Mouse (Mus musculus): Measurements from ENCODE around the gene Tbxas1. TPM values are rescaled to one million over a fixed set of nuclear protein-coding genes. Genes with fewer than 3 reads are reported as not detected.

The Tbxas1 gene
- polyA plus RNA-seq, 2 experiments, result 4.5 to 6.3 TPM

GRCm38 (mm10) chr6:38942771-38943170 is 67.6 kb downstream of the Tbxas1 start:
- Histone ChIP-seq H3K4me1 (replicated peaks; ENCODE audit: control insufficient read depth in 2 of 2, insufficient read depth in 2 of 2, low read length in 1 of 2) (peaks cover 4 to 20% of the 10 kb centered on the region in 2 experiments), H3K27me3 (ENCODE audit: control insufficient read depth, insufficient read depth, low read length) (no peaks in the 10 kb centered on the region), H3K36me3 (replicated peaks; ENCODE audit: control insufficient read depth, insufficient read depth, low read depth) (no peaks in the 10 kb centered on the region), H3K4me2 (ENCODE audit: low read depth) (no peak overlapping the region), H3K27ac (no peak overlapping the region), H3K4me3 (ENCODE audit: insufficient read depth in 1 of 2, low read depth in 2 of 2, low read length in 2 of 2) (no peak overlapping the region), H3K9ac (replicated peaks) (no peak overlapping the region), H3K9me3 (ENCODE audit: control insufficient read depth, low read length) (no peaks in the 10 kb centered on the region)
- 87% methylated on average over 3 of the region's 3 CpGs for WGBS (ENCODE audit: insufficient replicate concordance)
- DNase-seq (ENCODE audit: low read depth in 3 of 3, low spot score in 3 of 3) (no peak), ATAC-seq (ENCODE audit: insufficient read depth) (no peak)
- TF ChIP-seq CTCF (IDR thresholded peaks at IDR 0.05; ENCODE audit: low read depth) (no peak), EP300 (IDR thresholded peaks at IDR 0.05; ENCODE audit: low read depth) (no peak)

GRCm38 (mm10) chr6:38944392-38944791 is 69.2 kb downstream of the Tbxas1 start:
- Histone ChIP-seq H3K9ac (replicated peaks) (no peak overlapping the region), H3K9me3 (ENCODE audit: control insufficient read depth, low read length) (no peaks in the 10 kb centered on the region), H3K4me3 (ENCODE audit: insufficient read depth in 1 of 2, low read depth in 2 of 2, low read length in 2 of 2) (no peak overlapping the region), H3K4me1 (replicated peaks; ENCODE audit: control insufficient read depth in 2 of 2, insufficient read depth in 2 of 2, low read length in 1 of 2) (peaks cover 5 to 13% of the 10 kb centered on the region in 2 experiments), H3K36me3 (replicated peaks; ENCODE audit: control insufficient read depth, insufficient read depth, low read depth) (no peaks in the 10 kb centered on the region), H3K27me3 (ENCODE audit: control insufficient read depth, insufficient read depth, low read length) (no peaks in the 10 kb centered on the region), H3K4me2 (ENCODE audit: low read depth) (no peak overlapping the region), H3K27ac (no peak overlapping the region)
- whole genome bisulfite sequencing (ENCODE audit: insufficient replicate concordance), result 86% methylated on average over 8 of the region's 8 CpGs
- no peak for ATAC-seq (ENCODE audit: insufficient read depth)
- DNase-seq (ENCODE audit: low read depth in 3 of 3, low spot score in 3 of 3), result no peak
- TF ChIP-seq CTCF (IDR thresholded peaks at IDR 0.05; ENCODE audit: low read depth) (no peak), EP300 (IDR thresholded peaks at IDR 0.05; ENCODE audit: low read depth) (no peak)

GRCm38 (mm10) chr6:38944826-38945225 is 69.6 kb downstream of the Tbxas1 start:
- Histone ChIP-seq H3K27ac (no peak overlapping the region), H3K36me3 (replicated peaks; ENCODE audit: control insufficient read depth, insufficient read depth, low read depth) (no peaks in the 10 kb centered on the region), H3K4me3 (ENCODE audit: insufficient read depth in 1 of 2, low read depth in 2 of 2, low read length in 2 of 2) (no peak overlapping the region), H3K9me3 (ENCODE audit: control insufficient read depth, low read length) (no peaks in the 10 kb centered on the region), H3K4me2 (ENCODE audit: low read depth) (no peak overlapping the region), H3K9ac (replicated peaks) (no peak overlapping the region), H3K4me1 (replicated peaks; ENCODE audit: control insufficient read depth in 2 of 2, insufficient read depth in 2 of 2, low read length in 1 of 2) (peaks cover 9 to 18% of the 10 kb centered on the region in 2 experiments), H3K27me3 (ENCODE audit: control insufficient read depth, insufficient read depth, low read length) (no peaks in the 10 kb centered on the region)
- ATAC-seq (ENCODE audit: insufficient read depth) (no peak), DNase-seq (ENCODE audit: low read depth in 3 of 3, low spot score in 3 of 3) (no peak)
- WGBS (ENCODE audit: insufficient replicate concordance), result 68% methylated on average over 7 of the region's 7 CpGs
- TF ChIP-seq CTCF (IDR thresholded peaks at IDR 0.05; ENCODE audit: low read depth), result no peak

- TF ChIP-seq CTCF (IDR thresholded peaks at IDR 0.05; ENCODE audit: low read depth) (no peak), EP300 (IDR thresholded peaks at IDR 0.05; ENCODE audit: low read depth) (no peak)
- no peaks in the 10 kb centered on the region for H3K27me3 ChIP-seq (ENCODE audit: control insufficient read depth, insufficient read depth, low read length)
- H3K4me2 ChIP-seq (ENCODE audit: low read depth), result no peak overlapping the region
- 71% methylated on average over 3 of the region's 3 CpGs for WGBS (ENCODE audit: insufficient replicate concordance)
- ATAC-seq (ENCODE audit: insufficient read depth) (no peak), DNase-seq (ENCODE audit: low read depth in 3 of 3, low spot score in 3 of 3) (no peak)
- H3K9me3 ChIP-seq (ENCODE audit: control insufficient read depth, low read length), result no peaks in the 10 kb centered on the region
- no peak overlapping the region for H3K27ac ChIP-seq
- H3K36me3 ChIP-seq (replicated peaks; ENCODE audit: control insufficient read depth, insufficient read depth, low read depth), result no peaks in the 10 kb centered on the region
- no peak overlapping the region for H3K9ac ChIP-seq (replicated peaks)
- H3K4me1 ChIP-seq (replicated peaks; ENCODE audit: control insufficient read depth in 2 of 2, insufficient read depth in 2 of 2, low read length in 1 of 2), result peaks cover 16 to 22% of the 10 kb centered on the region in 2 experiments
- H3K4me3 ChIP-seq (ENCODE audit: insufficient read depth in 1 of 2, low read depth in 2 of 2, low read length in 2 of 2), result no peak overlapping the region
These were observed 70.5 kb downstream of the Tbxas1 start for GRCm38 (mm10) chr6:38945681-38946080.

- Histone ChIP-seq H3K27ac (no peak overlapping the region), H3K9ac (replicated peaks) (no peak overlapping the region), H3K4me1 (replicated peaks; ENCODE audit: control insufficient read depth in 2 of 2, insufficient read depth in 2 of 2, low read length in 1 of 2) (peaks cover 16 to 28% of the 10 kb centered on the region in 2 experiments), H3K36me3 (replicated peaks; ENCODE audit: control insufficient read depth, insufficient read depth, low read depth) (no peaks in the 10 kb centered on the region), H3K4me3 (ENCODE audit: insufficient read depth in 1 of 2, low read depth in 2 of 2, low read length in 2 of 2) (no peak overlapping the region), H3K9me3 (ENCODE audit: control insufficient read depth, low read length) (no peaks in the 10 kb centered on the region), H3K4me2 (ENCODE audit: low read depth) (no peak overlapping the region), H3K27me3 (ENCODE audit: control insufficient read depth, insufficient read depth, low read length) (no peaks in the 10 kb centered on the region)
- no peak for TF ChIP-seq CTCF (IDR thresholded peaks at IDR 0.05; ENCODE audit: low read depth)
- TF ChIP-seq EP300 (IDR thresholded peaks at IDR 0.05; ENCODE audit: low read depth), result no peak
- DNase-seq (ENCODE audit: low read depth in 3 of 3, low spot score in 3 of 3) (no peak), ATAC-seq (ENCODE audit: insufficient read depth) (no peak)
- WGBS (ENCODE audit: insufficient replicate concordance), result 82% methylated on average over 4 of the region's 4 CpGs
These were observed 72.1 kb downstream of the Tbxas1 start for GRCm38 (mm10) chr6:38947282-38947681.

All from liver, embryonic 14.5 days (tissue).